In the genomic region with DNA sequence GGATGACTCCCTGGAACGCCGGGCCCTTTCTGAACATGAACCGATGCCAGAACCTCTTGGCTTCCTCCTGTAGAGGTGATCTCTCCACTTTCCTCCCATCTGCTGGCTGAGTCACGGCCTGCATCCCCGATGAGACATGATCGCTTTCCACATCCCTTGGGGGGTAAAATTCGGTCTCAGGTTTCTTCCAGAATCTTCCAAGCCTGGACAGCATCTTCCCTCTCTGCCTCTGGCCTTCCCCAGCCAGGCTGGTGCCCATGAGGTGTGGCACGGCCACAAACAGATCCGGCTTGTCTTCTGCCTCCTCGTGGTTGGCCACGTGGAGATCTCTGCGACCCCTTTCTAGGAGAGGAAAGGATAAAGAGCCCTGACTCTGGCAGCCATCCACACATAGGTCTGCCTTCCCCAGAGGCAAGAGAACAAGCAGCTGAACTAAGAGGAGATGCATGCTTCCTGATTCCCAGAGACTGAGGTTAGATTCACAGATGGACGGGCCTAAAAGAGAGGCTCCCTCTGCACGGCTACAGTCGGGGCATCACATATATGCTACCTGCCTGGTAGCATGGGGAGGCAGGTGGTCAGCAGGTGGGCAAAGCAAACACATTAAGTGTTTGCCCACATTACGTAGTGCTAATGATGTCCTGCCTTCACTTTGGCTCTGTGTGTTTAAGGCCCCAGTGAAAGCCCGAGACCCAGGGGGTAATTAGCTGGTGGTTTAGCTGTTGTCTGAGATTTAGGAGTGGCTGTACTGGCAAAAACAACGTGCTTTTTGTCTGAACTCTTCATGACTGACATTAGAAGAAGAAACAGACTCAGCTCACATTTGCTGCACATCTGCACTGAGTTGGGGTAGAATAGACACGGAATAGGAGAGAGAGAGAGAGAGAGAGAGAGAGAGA, we compare ENCODE assay signal across 15 mouse cellular contexts. TPM values are rescaled to one million over a fixed set of nuclear protein-coding genes. Genes with fewer than 3 reads are reported as not detected.
DNase-seq lines count a peak whose midpoint lies in the region; ATAC-seq and TF ChIP-seq lines count a peak whose summit lies in the region.
"Had no signal": no experiment of that assay in that cellular context is flagged by ENCODE, and none has a peak within 500 bp of the region (broad histone marks: within the 10 kb centered on the region; RNA-seq: fewer than 3 reads in every experiment).

Gene Cer1, minus strand, starts transcription at position 513 of the 899 bp plus-strand sequence.

- ATAC-seq in midbrain, embryonic 11.5 days (ENCODE audit: low FRiP score), result no peak
- ATAC-seq in midbrain, embryonic 13.5 days, result no peak
- ATAC-seq: midbrain, embryonic 15.5 days had no signal

- H3K9me3 ChIP-seq in midbrain, embryonic 11.5 days (ENCODE audit: control insufficient read depth, low read length), result no peaks in the 10 kb centered on the region
- no peaks in the 10 kb centered on the region for H3K9me3 ChIP-seq in midbrain, embryonic 13.5 days
- H3K9me3 ChIP-seq: heart, embryonic 10.5 days; midbrain, embryonic 15.5 days had no signal

- intact Hi-C loops in gastrocnemius, adult 2 months (cut with DNase I), result no loop called here

- WGBS in midbrain, embryonic 11.5 days, result 77% methylated on average over 18 of the region's 19 CpGs
- 73% methylated on average over 19 of the region's 19 CpGs for WGBS in midbrain, embryonic 13.5 days
- 74% methylated on average over 19 of the region's 19 CpGs for WGBS in kidney, adult 2 months

- no peak within 1 kb of the TSS for H3K4me2 ChIP-seq in midbrain, embryonic 11.5 days
- H3K4me2 ChIP-seq in midbrain, embryonic 13.5 days (replicated peaks), result no peak within 1 kb of the TSS
- H3K4me2 ChIP-seq: liver, embryonic 11.5 days; midbrain, embryonic 15.5 days had no signal

- H3K4me1 ChIP-seq in midbrain, embryonic 11.5 days (ENCODE audit: control insufficient read depth, insufficient read depth, low read length), result no peaks in the 10 kb centered on the region
- no peaks in the 10 kb centered on the region; the same call in 1 of the 2 replicates for H3K4me1 ChIP-seq in midbrain, embryonic 13.5 days (replicated peaks)
- no peaks in the 10 kb centered on the region for H3K4me1 ChIP-seq in kidney, adult 2 months (ENCODE audit: control insufficient read depth, insufficient read depth, low read length)
- H3K4me1 ChIP-seq: heart, embryonic 10.5 days; midbrain, embryonic 15.5 days had no signal

- H3K27ac ChIP-seq in midbrain, embryonic 11.5 days (ENCODE audit: low read depth, low read length), result no peak within 1 kb of the TSS
- H3K27ac ChIP-seq in midbrain, embryonic 13.5 days, result no peak within 1 kb of the TSS
- no peak within 1 kb of the TSS for H3K27ac ChIP-seq in gastrocnemius, adult 2 months
- no peak within 1 kb of the TSS for H3K27ac ChIP-seq in kidney, adult 2 months (ENCODE audit: insufficient read depth, low read depth, low read length)
- H3K27ac ChIP-seq: heart, embryonic 10.5 days; midbrain, embryonic 15.5 days had no signal

- peak; percentile 37 for DNase-seq in midbrain, embryonic 11.5 days (ENCODE audit: low spot score, missing footprints)
- peak; percentile 63 for DNase-seq in cerebellum, adult 9-10 months
- peak; percentile 54 for DNase-seq in gastrocnemius, adult 2 months
- DNase-seq in kidney, adult 2 months, result no peak
- DNase-seq in kidney, postnatal 36 days, result no peak
- no peak for DNase-seq in frontal cortex, postnatal 36 days (ENCODE audit: low spot score in 2 of 2)
- DNase-seq: kidney, adult 11 months; layer of hippocampus, adult 9-11 months; right cerebral cortex, postnatal 14 days had no signal

- no peaks in the 10 kb centered on the region for H3K27me3 ChIP-seq in midbrain, embryonic 11.5 days (ENCODE audit: control insufficient read depth, insufficient read depth, low read length)
- H3K27me3 ChIP-seq in midbrain, embryonic 13.5 days, result no peaks in the 10 kb centered on the region
- H3K27me3 ChIP-seq in kidney, adult 2 months (replicated peaks; ENCODE audit: control insufficient read depth, insufficient read depth, low read length), result no peaks in the 10 kb centered on the region
- H3K27me3 ChIP-seq: midbrain, embryonic 15.5 days had no signal

- no peaks in the 10 kb centered on the region for H3K36me3 ChIP-seq in midbrain, embryonic 11.5 days (ENCODE audit: control insufficient read depth, insufficient read depth, low read length)
- H3K36me3 ChIP-seq in midbrain, embryonic 13.5 days, result no peaks in the 10 kb centered on the region
- no peaks in the 10 kb centered on the region for H3K36me3 ChIP-seq in kidney, adult 2 months (ENCODE audit: control insufficient read depth, insufficient read depth, low read length)
- H3K36me3 ChIP-seq: heart, embryonic 10.5 days; midbrain, embryonic 15.5 days had no signal

- H3K4me3 ChIP-seq in midbrain, embryonic 11.5 days (ENCODE audit: low read depth, low read length), result no peak within 1 kb of the TSS
- H3K4me3 ChIP-seq in midbrain, embryonic 13.5 days (replicated peaks), result no peak within 1 kb of the TSS
- no peak within 1 kb of the TSS for H3K4me3 ChIP-seq in gastrocnemius, adult 2 months
- no peak within 1 kb of the TSS for H3K4me3 ChIP-seq in kidney, adult 2 months (ENCODE audit: insufficient read depth, low read depth, low read length)
- H3K4me3 ChIP-seq: heart, embryonic 10.5 days; midbrain, embryonic 15.5 days had no signal

- TF ChIP-seq POLR2A in kidney, adult 2 months (IDR thresholded peaks at IDR 0.05; ENCODE audit: low read depth, low read length), result no peak

- H3K9ac ChIP-seq in midbrain, embryonic 11.5 days (ENCODE audit: low read length), result no peak within 1 kb of the TSS
- H3K9ac ChIP-seq in midbrain, embryonic 13.5 days (replicated peaks), result no peak within 1 kb of the TSS
- H3K9ac ChIP-seq: midbrain, embryonic 15.5 days had no signal

- TF ChIP-seq CTCF in gastrocnemius, adult 2 months (IDR thresholded peaks at IDR 0.05), result no peak
- no peak for TF ChIP-seq CTCF in kidney, adult 2 months (conservative IDR thresholded peaks at IDR 0.05; ENCODE audit: insufficient read depth, insufficient read length, low read depth, low read length)

RNA-seq across cellular contexts. Expression of gene Cer1, which starts in this region (rescaled TPM):
- not detected in 2 replicates for polyA plus RNA-seq in midbrain, embryonic 11.5 days (2014; fragmentation: Nextera tagmentation; extraction: Ambion mirVana)
- polyA plus RNA-seq in midbrain, embryonic 13.5 days (2015; fragmentation: Nextera tagmentation; extraction: Ambion mirVana), result 0.08 TPM in 1 of 2 replicates, not detected in the other
- total RNA-seq in gastrocnemius, adult 2 months (2021), result not detected
- not detected in 2 replicates for polyA plus RNA-seq in kidney, adult 2 months (2012; rRNA removed)
- total RNA-seq: hematopoietic stem cell, adult 5-6 weeks had no signal
- polyA plus RNA-seq: heart, embryonic 10.5 days; liver, embryonic 11.5 days; midbrain, embryonic 15.5 days; neural tube, embryonic 14.5 days had no signal

Comparison
In these comparisons a context has a peak if more than half of its experiments do, and no peak if none do; other contexts are left out.
1. Peak in DNase-seq in midbrain, embryonic 11.5 days; RNA of the gene not detected or under 1 TPM.
2. Peak in DNase-seq in gastrocnemius, adult 2 months; RNA of the gene not detected or under 1 TPM.